Mouse (Mus musculus): ENCODE results near the gene Gm5861.

The Gm5861 gene

GRCm38 (mm10) chr5:11182772-11183171 lies at the start of gene Gm5861:
Gene Gm5861 (plus strand): TSS chr5:11183072.
- 56% methylated on average over 2 of the region's 3 CpGs for WGBS

GRCm38 (mm10) chr5:11138031-11138430 lies 44.8 kb upstream of the Gm5861 start:
- 94% methylated on average over 12 of the region's 12 CpGs for WGBS

All from cerebral cortex, adult 2 months (tissue).